Mouse (Mus musculus): ENCODE data around the gene Fgf8. TPM values are rescaled to one million over a fixed set of nuclear protein-coding genes. Genes with fewer than 3 reads are reported as not detected.

The Fgf8 gene
- polyA plus RNA-seq, 1 experiment from 2014 or later, result not detected

DNA sequence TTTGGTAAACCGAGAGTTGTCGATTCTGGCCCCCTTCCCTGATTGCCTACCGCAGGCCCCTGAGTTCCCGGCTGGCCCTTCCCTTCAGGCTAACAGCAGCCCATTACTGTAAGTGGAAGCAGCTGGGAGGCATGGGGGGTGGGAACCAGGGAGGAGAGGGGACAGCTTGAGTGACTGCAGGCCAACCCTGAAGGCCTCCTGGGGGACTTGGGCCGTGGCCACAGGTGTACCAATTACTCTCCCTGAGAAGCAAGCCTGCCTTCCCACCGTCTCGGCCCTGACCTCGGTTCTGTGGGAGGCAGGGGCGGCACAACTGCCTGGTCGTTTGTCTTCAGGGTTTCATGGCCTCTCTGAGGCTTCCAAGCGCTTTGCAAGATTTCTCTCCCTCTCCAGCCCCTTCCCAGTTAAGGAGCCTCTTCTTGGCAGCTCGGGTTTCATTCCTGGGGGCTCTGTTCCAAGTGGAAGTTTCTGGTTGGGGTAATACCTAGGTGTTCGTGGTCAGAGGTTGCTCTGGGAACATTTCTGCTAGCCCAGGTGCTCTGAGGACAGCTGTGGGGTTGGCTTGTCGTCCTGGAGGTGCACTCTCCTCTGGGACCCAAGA is 16.9 kb downstream of the Fgf8 start:
- WGBS, result 49% methylated on average over 14 of the region's 14 CpGs
- no peak for ATAC-seq
- Histone ChIP-seq H3K4me2 (replicated peaks; ENCODE audit: low read depth) (no peak overlapping the region), H3K9ac (ENCODE audit: low read depth, low read length) (no peak overlapping the region), H3K27me3 (replicated peaks; ENCODE audit: control insufficient read depth, insufficient read depth, low read length) (no peaks in the 10 kb centered on the region), H3K9me3 (ENCODE audit: control insufficient read depth) (no peaks in the 10 kb centered on the region), H3K4me1 (replicated peaks; ENCODE audit: control insufficient read depth, insufficient read depth, low read length) (no peaks in the 10 kb centered on the region), H3K27ac (ENCODE audit: low read depth, low read length) (no peak overlapping the region), H3K36me3 (ENCODE audit: control insufficient read depth, insufficient read depth) (no peaks in the 10 kb centered on the region), H3K4me3 (ENCODE audit: low read depth, low read length) (no peak overlapping the region)
- TF ChIP-seq CTCF (IDR thresholded peaks at IDR 0.05; ENCODE audit: low read depth), result no peak

DNA sequence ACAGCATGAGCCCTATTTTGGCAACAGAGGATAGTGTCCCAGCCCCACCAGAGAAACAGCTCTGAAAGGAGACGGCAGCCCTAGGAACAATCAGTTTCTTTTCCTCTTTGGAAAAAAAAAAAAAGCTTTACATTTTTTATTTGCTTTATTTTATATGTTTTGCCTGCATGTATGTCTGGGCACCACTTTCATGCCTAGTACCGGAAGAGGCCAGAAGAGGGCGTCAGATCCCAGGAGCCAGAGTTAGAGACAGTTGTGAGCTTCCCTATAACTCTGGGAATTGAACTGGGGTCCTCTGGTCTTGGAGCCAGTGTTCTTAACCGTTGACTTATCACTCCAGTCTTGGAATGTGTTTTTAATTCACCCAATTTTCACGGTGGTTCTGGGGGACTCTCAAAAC is 20.5 kb downstream of the Fgf8 start:
- ATAC-seq, result no peak
- TF ChIP-seq CTCF (IDR thresholded peaks at IDR 0.05; ENCODE audit: low read depth), result peak; percentile 34; the same call in 1 of the 2 replicates
- WGBS, result 66% methylated on average over 5 of the region's 5 CpGs

DNA sequence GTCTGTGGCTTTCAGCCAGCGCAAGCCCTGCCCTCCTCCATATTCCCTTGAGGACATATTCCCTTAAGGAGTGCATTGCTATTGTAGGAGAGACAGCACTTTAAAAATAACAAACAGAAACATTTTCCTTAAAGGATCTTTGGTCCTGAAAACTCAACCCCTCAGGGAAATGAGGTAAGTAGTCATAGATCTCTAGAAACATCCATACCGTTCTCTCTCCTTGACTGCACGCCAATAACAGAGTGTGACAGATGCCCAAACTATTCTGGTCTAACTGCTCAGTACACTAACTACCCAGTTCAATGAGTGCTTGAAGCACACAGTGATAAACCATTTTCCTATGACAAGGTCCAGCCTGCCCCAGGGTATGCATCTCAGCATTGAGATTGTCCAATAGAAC is 24.4 kb downstream of the Fgf8 start:
- no peaks in the 10 kb centered on the region for H3K36me3 ChIP-seq (ENCODE audit: control insufficient read depth, insufficient read depth)
- no peaks in the 10 kb centered on the region for H3K9me3 ChIP-seq (ENCODE audit: control insufficient read depth)
- no peak overlapping the region for H3K9ac ChIP-seq (ENCODE audit: low read depth, low read length)
- H3K27ac ChIP-seq (ENCODE audit: low read depth, low read length), result no peak overlapping the region
- 62% methylated on average over 3 of the region's 3 CpGs for WGBS
- H3K4me3 ChIP-seq (ENCODE audit: low read depth, low read length), result no peak overlapping the region
- ATAC-seq, result no peak
- H3K4me1 ChIP-seq (replicated peaks; ENCODE audit: control insufficient read depth, insufficient read depth, low read length), result no peaks in the 10 kb centered on the region
- peak overlapping the region; percentile 14; the same call in 1 of the 2 replicates for H3K4me2 ChIP-seq (replicated peaks; ENCODE audit: low read depth)
- TF ChIP-seq CTCF (IDR thresholded peaks at IDR 0.05; ENCODE audit: low read depth), result no peak
- no peaks in the 10 kb centered on the region for H3K27me3 ChIP-seq (replicated peaks; ENCODE audit: control insufficient read depth, insufficient read depth, low read length)

More for the DNA sequence above, 20.5 kb downstream of the Fgf8 start:
- H3K4me1 ChIP-seq (replicated peaks; ENCODE audit: control insufficient read depth, insufficient read depth, low read length), result no peaks in the 10 kb centered on the region
- H3K27me3 ChIP-seq (replicated peaks; ENCODE audit: control insufficient read depth, insufficient read depth, low read length), result no peaks in the 10 kb centered on the region
- H3K36me3 ChIP-seq (ENCODE audit: control insufficient read depth, insufficient read depth), result no peaks in the 10 kb centered on the region
- H3K9me3 ChIP-seq (ENCODE audit: control insufficient read depth), result no peaks in the 10 kb centered on the region
- no peak overlapping the region for H3K9ac ChIP-seq (ENCODE audit: low read depth, low read length)
- H3K27ac ChIP-seq (ENCODE audit: low read depth, low read length), result no peak overlapping the region
- no peak overlapping the region for H3K4me3 ChIP-seq (ENCODE audit: low read depth, low read length)
- H3K4me2 ChIP-seq (replicated peaks; ENCODE audit: low read depth), result no peak overlapping the region

- Histone ChIP-seq H3K36me3 (ENCODE audit: control insufficient read depth, insufficient read depth) (no peaks in the 10 kb centered on the region), H3K27ac (ENCODE audit: low read depth, low read length) (no peak overlapping the region), H3K4me2 (replicated peaks; ENCODE audit: low read depth) (peak overlapping the region; percentile 14), H3K9ac (ENCODE audit: low read depth, low read length) (no peak overlapping the region), H3K4me3 (ENCODE audit: low read depth, low read length) (no peak overlapping the region), H3K27me3 (replicated peaks; ENCODE audit: control insufficient read depth, insufficient read depth, low read length) (no peaks in the 10 kb centered on the region), H3K4me1 (replicated peaks; ENCODE audit: control insufficient read depth, insufficient read depth, low read length) (no peaks in the 10 kb centered on the region), H3K9me3 (ENCODE audit: control insufficient read depth) (no peaks in the 10 kb centered on the region)
- peak; percentile 60 for TF ChIP-seq CTCF (IDR thresholded peaks at IDR 0.05; ENCODE audit: low read depth)
- 15% methylated on average over 16 of the region's 16 CpGs for WGBS
- ATAC-seq, result no peak
These were observed 25.1 kb downstream of the Fgf8 start for GRCm38 (mm10) chr19:45717493-45718220.

DNA sequence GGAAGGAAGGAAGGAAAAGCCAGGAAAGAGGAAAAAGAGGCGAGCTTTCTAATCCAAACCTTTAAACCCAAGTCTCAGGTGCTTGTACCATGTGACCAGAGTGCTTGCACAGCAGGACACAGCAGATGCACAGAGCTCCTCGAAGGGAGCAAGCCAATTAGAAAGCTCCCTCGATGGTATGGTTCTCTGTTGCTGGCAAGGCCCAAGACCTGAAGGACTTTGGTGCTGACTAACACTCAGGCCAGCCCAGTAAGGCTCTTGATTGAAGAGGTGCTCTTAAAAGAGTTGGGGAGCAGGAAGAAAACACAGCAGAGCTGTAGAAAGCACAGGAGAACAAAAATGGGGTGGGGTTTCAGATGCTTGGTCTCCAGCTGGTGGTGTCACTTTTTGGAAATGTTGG is 34.0 kb downstream of the Fgf8 start:
- H3K27me3 ChIP-seq (replicated peaks; ENCODE audit: control insufficient read depth, insufficient read depth, low read length), result no peaks in the 10 kb centered on the region
- no peak for TF ChIP-seq CTCF (IDR thresholded peaks at IDR 0.05; ENCODE audit: low read depth)
- no peaks in the 10 kb centered on the region for H3K9me3 ChIP-seq (ENCODE audit: control insufficient read depth)
- H3K4me1 ChIP-seq (replicated peaks; ENCODE audit: control insufficient read depth, insufficient read depth, low read length), result no peaks in the 10 kb centered on the region; the same call in 1 of the 2 replicates
- 59% methylated on average over 3 of the region's 3 CpGs for WGBS
- H3K4me2 ChIP-seq (replicated peaks; ENCODE audit: low read depth), result no peak overlapping the region
- no peaks in the 10 kb centered on the region for H3K36me3 ChIP-seq (ENCODE audit: control insufficient read depth, insufficient read depth)
- no peak overlapping the region for H3K27ac ChIP-seq (ENCODE audit: low read depth, low read length)
- ATAC-seq, result no peak
- no peak overlapping the region for H3K9ac ChIP-seq (ENCODE audit: low read depth, low read length)
- H3K4me3 ChIP-seq (ENCODE audit: low read depth, low read length), result no peak overlapping the region

GRCm38 (mm10) chr19:45696281-45696600 is 46.5 kb downstream of the Fgf8 start:
- Histone ChIP-seq H3K27me3 (replicated peaks; ENCODE audit: control insufficient read depth, insufficient read depth, low read length) (no peaks in the 10 kb centered on the region), H3K4me3 (ENCODE audit: low read depth, low read length) (no peak overlapping the region), H3K27ac (ENCODE audit: low read depth, low read length) (no peak overlapping the region), H3K9ac (ENCODE audit: low read depth, low read length) (no peak overlapping the region), H3K4me2 (replicated peaks; ENCODE audit: low read depth) (no peak overlapping the region), H3K36me3 (ENCODE audit: control insufficient read depth, insufficient read depth) (no peaks in the 10 kb centered on the region), H3K4me1 (replicated peaks; ENCODE audit: control insufficient read depth, insufficient read depth, low read length) (no peaks in the 10 kb centered on the region), H3K9me3 (ENCODE audit: control insufficient read depth) (no peaks in the 10 kb centered on the region)
- ATAC-seq, result no peak
- WGBS, result 31% methylated on average over 6 of the region's 6 CpGs
- no peak for TF ChIP-seq CTCF (IDR thresholded peaks at IDR 0.05; ENCODE audit: low read depth)

Measured in intestine, postnatal 0 days (tissue).